Mouse (Mus musculus): ENCODE data around the gene Fto.

GRCm38 (mm10) chr8:91538892-91539291, 225.6 kb downstream of the Fto start:
- TF ChIP-seq CTCF (conservative IDR thresholded peaks at IDR 0.05; ENCODE audit: low read length) (no peak), NANOG (IDR thresholded peaks at IDR 0.05; ENCODE audit: borderline replicate concordance, low read length) (no peak)
